Mouse (Mus musculus): Measurements from ENCODE around the gene Fam207a.

Fam207a gene

DNA sequence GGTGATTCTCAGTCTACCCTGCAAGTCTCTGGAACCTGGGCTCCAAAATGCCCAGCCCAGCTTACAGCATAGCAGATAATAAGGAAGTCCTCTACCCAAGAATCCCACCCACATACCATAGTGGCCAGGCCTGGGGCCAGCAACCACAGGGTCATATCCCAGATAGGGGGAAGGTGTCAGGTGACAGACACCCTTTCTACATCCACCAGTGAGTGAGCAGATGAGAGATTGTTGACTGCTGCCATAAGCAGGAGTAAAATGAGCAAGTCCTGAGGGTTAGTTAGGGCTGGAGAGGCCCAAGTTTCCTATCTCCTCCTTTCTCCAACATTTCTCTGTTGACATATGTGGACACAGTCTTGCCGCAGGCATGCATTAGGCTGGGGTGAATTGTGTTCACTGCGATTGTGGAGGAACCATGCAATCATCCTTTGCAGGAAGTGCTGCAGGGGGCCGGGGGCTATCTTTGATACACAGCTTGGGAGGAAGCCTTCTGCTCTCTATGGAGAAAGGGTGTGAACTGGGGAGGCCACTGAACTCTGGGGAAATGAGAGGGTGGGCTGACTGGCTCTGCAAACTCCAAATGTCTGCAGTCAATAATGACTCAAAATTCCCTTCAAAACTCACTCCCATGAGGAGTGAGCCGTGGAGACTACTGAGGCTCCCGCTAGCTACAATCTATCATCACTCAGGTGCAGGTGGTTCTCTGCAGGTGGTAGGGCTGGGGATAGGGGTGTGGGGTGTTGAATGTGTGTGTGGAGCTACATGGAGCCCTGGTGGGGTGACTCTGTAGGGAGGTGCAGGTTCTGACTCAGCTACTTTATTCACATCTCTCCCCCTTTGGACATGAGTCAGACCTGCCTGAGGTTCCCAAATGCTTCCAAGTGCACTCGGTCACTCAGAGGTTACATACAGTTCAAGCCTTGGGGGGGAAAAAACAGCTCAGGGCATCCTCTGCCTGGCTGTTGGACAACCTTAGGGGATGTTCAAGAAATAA lies 15.7 kb upstream of the Fam207a start:
- DNase-seq (ENCODE audit: low spot score): no peak

GRCm38 (mm10) chr10:77530140-77530539 lies 14.6 kb upstream of the Fam207a start, which contains the start of gene Itgb2:
TSS of gene Itgb2 (plus strand) at chr10:77530252.
- no peak for DNase-seq (ENCODE audit: low spot score)

DNA sequence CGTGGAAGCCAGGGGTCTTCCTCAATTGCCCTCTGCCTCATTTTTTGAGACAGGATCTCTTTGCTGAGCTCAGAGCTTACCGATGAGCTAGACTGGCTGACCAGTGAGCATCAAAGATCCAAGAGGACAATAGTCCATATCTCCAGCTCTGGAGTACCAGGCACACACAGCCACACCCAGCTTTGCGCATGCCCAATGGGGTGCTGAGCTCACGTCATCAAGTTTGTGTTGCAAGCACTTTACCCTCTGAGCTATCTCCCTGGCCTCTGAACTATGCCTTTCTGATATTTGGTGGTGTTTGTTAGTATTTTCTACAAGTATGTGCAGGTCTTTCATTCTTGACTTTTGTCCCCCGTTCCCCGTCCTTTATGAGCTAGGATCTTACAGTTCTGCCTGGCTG lies 13.0 kb upstream of the Fam207a start:
- DNase-seq (ENCODE audit: low spot score): no peak

GRCm38 (mm10) chr10:77526488-77526887 lies 10.9 kb upstream of the Fam207a start:
- DNase-seq (ENCODE audit: low spot score): no peak

DNA sequence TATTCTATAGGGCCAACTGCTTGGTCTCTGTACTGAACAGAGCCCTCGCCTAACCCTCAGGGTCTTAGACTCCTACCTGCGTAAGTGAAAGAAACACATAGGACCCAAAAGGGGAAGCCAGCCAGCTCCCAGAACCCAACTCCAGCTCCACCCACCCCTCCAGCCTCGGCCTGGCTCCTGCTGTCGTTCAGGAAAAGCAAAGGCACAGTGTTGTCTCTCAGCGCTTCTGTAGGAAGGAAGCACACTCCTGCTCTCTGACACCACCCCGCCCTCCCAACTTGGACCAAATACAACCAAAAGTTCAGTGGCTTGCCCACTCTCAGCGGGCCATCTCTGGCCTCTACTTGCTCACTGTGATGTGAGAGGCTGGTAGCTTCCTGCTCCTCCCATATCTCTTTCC lies 7.7 kb upstream of the Fam207a start:
- no peak for DNase-seq (ENCODE audit: low spot score)

GRCm38 (mm10) chr10:77522746-77523145 lies 7.2 kb upstream of the Fam207a start:
- no peak for DNase-seq (ENCODE audit: low spot score)

GRCm38 (mm10) chr10:77522021-77522731 lies 6.6 kb upstream of the Fam207a start:
- DNase-seq (ENCODE audit: low spot score): no peak

DNA sequence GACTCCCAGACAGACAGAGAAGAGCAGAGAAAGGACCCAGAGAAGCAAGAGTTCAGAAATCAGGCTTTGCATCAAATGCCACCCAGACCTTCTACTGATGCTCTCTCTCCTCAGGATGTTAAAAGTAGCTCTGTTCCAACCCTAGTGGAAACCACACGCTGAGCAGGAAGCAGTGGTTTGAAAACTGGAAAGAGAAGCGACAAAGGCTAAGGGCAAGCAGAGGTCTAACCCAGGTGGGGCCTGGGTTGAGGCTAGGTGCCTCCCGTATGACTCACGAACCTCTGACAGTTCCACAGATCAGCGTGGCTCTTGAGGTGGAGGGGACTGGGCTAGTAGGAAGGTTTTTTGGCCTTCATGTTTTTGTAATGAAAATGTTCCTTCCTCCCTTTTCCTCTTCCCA lies 4.9 kb upstream of the Fam207a start:
- DNase-seq (ENCODE audit: low spot score): no peak

DNA sequence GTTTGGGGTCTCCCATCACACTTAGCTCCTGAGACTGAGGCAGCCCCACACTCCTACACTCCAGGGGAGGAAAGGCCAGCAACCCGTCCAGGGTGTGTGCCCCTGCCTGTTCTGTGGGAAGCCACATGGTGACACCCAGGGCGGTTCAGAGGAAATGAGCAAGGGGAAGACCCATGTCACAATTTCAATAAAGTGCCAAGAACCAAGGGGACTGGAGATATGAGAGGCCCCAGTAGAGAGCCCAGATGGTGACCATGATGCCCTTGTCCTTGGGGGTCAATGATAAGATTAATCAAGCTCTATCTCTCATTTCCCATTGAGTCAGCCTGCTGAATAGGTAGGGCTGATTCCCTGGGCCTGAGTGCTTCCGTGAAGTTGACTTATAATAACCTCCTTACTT lies 3.6 kb upstream of the Fam207a start:
- DNase-seq (ENCODE audit: low spot score): no peak

- DNase-seq (ENCODE audit: low spot score): no peak
Observed at GRCm38 (mm10) chr10:77517801-77518200, 2.2 kb upstream of the Fam207a start.

DNA sequence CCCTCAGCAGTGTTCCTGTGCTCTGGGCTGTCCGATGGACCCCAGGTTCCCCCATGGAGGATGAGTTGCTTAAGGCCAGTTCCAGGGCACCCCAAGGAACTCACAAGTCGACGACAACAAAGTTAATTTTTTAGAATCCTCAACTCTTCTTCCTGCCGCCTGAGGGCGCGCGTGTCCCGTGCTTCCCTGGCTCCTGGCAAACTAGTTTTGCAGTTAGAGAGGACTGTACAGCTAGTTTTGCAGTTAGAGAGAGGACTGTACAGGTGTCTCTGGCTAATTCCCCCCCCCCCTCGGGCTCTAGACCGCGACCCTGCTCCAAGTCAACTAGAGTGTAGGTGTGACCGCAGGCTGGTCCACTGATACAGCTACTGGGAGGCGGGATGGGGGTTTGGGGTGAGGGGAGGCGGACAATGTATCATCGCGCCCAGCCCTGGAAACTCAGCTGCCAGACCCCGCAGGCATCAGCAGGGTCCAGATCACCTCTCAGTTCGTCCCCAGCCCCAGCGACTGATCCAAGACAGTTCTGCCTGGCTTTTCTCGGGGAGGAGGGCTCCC lies 1.6 kb upstream of the Fam207a start:
- DNase-seq (ENCODE audit: low spot score): no peak

DNA sequence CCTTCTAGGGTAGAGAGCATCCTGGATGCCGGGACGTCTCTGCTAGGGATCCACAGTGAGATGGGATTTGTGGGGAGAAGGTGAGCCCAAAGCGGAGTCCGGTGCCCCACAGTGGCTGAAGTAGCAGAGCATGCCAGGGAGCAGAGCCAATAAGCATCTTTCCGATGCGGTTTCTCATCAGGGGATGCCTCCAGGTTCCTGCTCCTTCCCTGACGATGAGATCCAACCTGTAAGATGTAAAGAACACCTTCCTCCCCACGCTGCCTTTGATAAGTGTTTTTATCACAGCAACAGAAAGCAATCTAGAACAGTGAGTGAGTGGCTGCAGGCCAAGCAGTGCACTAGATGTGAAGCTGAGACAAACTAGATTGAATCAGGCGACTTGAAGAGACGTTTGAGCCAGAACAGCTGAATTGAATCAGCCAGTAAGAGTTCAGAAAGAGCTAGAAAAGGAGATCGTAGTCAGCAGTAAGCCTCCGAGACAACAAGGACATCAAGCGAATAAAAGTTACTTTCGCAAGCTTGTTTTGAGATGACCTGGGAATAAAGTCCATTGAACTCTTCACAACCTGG lies 880 bp upstream of the Fam207a start:
- DNase-seq (ENCODE audit: low spot score): no peak

DNA sequence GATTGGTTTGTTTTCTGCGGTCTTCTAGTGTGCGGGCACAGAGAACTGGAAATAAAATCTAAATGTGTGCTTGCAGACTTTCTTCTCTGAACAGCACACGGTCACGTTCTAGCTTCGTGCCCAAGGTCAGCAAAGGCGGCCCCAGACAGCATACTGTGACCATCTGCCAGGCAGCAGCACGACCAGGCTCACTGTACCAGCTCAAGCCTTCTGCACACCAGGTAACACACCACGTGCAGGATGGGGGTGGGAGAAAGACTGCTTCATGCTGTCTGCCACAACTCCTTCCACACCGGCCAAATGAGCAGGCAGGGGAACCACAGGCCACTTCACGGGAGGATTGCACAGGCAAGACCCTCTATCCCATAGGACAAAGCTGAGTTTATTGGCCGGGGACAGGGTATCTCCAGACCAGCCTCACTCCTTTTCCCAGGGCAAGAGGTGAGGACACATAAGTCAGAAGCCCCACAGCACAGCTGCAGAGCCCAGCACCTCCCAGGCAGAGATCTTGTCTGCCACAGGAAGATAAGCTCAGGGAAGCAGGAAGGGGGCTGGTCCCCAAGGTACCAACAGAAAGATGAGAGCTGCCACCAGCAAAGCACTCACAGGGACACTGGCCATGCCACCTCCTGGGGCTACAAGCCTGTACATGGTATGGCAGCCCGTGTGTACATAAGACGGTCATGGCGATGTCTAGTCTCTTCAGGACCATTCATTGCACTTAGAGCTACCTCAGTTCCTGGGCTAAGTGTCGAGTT lies 5.2 kb downstream of the Fam207a start:
- DNase-seq (ENCODE audit: low spot score): no peak

- no peak for DNase-seq (ENCODE audit: low spot score)
Observed at GRCm38 (mm10) chr10:77509403-77510187, 6.0 kb downstream of the Fam207a start.

GRCm38 (mm10) chr10:77508744-77509143 lies 6.8 kb downstream of the Fam207a start:
- no peak for DNase-seq (ENCODE audit: low spot score)

- no peak for DNase-seq (ENCODE audit: low spot score)
Observed at GRCm38 (mm10) chr10:77507779-77508178, 7.8 kb downstream of the Fam207a start.

DNA sequence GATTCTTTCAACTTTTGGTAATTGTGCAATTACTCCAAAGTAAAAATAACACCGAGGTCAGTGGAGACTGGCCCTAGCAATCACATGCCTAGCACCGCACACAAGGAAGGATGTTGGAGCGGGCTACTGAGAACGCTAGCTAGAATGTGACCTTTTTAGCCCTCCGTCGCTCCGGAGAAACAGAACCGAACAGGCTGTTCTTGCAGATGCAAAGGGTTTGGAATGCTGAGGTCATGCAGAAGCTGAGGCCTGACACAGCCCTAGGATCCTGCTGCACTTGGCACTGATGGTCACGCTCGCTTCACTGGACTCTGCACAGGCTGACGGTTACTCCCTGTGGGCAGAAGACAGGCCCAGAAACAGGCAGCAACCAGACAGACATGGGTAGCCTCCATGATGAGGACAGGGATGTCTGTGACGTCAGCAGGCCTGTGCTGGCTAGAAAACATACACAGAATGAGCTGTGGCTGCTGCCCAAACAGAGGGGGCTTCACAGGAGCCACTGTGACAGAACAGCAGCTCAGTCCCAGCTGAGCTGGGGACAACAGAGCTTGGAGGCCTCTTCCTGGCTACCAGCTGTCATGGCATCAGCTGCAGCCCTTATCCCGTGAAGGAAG lies 8.5 kb downstream of the Fam207a start:
- DNase-seq (ENCODE audit: low spot score): no peak

- no peak for DNase-seq (ENCODE audit: low spot score)
Observed at GRCm38 (mm10) chr10:77506526-77506925, 9.1 kb downstream of the Fam207a start.

- no peak for DNase-seq (ENCODE audit: low spot score)
Observed at GRCm38 (mm10) chr10:77504143-77504542, 11.4 kb downstream of the Fam207a start.
